Mouse (Mus musculus): ENCODE measurements around the gene Fggy.

- TF ChIP-seq CTCF (IDR thresholded peaks at IDR 0.05; ENCODE audit: low read depth, low read length): no peak
- no peak for TF ChIP-seq POLR2A (IDR thresholded peaks at IDR 0.05; ENCODE audit: insufficient read depth, low read length)
- no peak for TF ChIP-seq EP300 (IDR thresholded peaks at IDR 0.05; ENCODE audit: insufficient read depth, low read depth, low read length)
Measured at GRCm38 (mm10) chr4:95868348-95868747, 311.0 kb downstream of the Fggy start.

All from ES-Bruce4 (cell line).